9 mouse cellular contexts compared by ENCODE assay signal in the genomic region with DNA sequence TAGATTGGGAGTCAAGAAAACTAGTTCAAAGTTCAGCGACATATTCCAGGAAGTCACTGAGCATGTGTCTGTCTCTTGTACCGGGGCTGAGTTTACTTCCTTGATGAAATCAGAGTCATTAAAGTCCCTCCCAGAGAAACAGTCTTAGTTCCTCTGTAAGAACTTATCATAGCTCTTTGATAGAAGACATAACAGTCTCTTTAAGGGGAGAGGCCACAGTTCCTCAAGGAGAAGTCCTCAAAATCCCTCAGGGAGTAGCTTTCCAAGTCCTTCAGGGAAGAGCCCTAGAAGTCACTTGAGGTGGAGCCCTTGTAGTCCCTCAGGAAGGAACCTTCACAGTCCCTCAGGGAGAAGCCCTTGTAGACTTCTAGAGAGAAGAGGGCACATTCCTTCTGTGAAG. TPM values are rescaled to one million over a fixed set of nuclear protein-coding genes. Genes with fewer than 3 reads are reported as not detected.
A peak's percentile ranks its signal among the peaks of the same experiment; 100 is the strongest.
DNase-seq lines count a peak whose midpoint lies in the region; ATAC-seq lines count a peak whose summit lies in the region.
"Had no signal": no experiment of that assay in that cellular context is flagged by ENCODE, and none has a peak within 500 bp of the region (broad histone marks: within the 10 kb centered on the region; RNA-seq: fewer than 3 reads in every experiment).

No protein-coding gene starts in this region.

- H3K4me3 ChIP-seq in hindbrain, embryonic 13.5 days, result no peak overlapping the region
- no peak overlapping the region for H3K4me3 ChIP-seq in hindbrain, embryonic 14.5 days (replicated peaks; ENCODE audit: low read length)

- intact Hi-C loops in left cerebral cortex, postnatal 25 days (cut with DNase I), result loop anchor here (5.0 kb wide), 1 partner anchor 229 kb away; the partner anchor contains the start of gene Ppm1g

- ATAC-seq in hindbrain, embryonic 13.5 days (ENCODE audit: low FRiP score), result 0 out of 2 replicates have a peak, but pooled peaks have one; percentile 9
- ATAC-seq in hindbrain, embryonic 14.5 days (ENCODE audit: low FRiP score), result no peak

- no peaks in the 10 kb centered on the region for H3K27me3 ChIP-seq in hindbrain, embryonic 13.5 days
- no peaks in the 10 kb centered on the region for H3K27me3 ChIP-seq in hindbrain, embryonic 14.5 days (ENCODE audit: control insufficient read depth, insufficient read depth, low read length)

- DNase-seq in hindbrain, embryonic 14.5 days (ENCODE audit: low spot score), result no peak
- peak; percentile 11 for DNase-seq in A20 (ENCODE audit: low read depth, low spot score)
- peak; percentile 41 for DNase-seq in adipocyte (ENCODE audit: low spot score)
- peak; percentile 25 for DNase-seq in lung, postnatal 14 days
- DNase-seq in left cerebral cortex, postnatal 25 days (ENCODE audit: low spot score in 2 of 2), result no peak
- DNase-seq in urinary bladder, postnatal 14 days (ENCODE audit: low spot score), result no peak
- DNase-seq in thymus, postnatal 36 days, result no peak

- H3K9me3 ChIP-seq in hindbrain, embryonic 13.5 days, result no peaks in the 10 kb centered on the region
- no peaks in the 10 kb centered on the region for H3K9me3 ChIP-seq in hindbrain, embryonic 14.5 days (ENCODE audit: control insufficient read depth, low read length)

- WGBS in hindbrain, embryonic 13.5 days, result 87% methylated on average over 2 of the region's 2 CpGs
- WGBS in hindbrain, embryonic 14.5 days, result 93% methylated on average over 2 of the region's 2 CpGs

- H3K36me3 ChIP-seq in hindbrain, embryonic 13.5 days, result 0 out of 2 replicates have a peak, but pooled peaks cover 3% of the 10 kb centered on the region
- no peaks in the 10 kb centered on the region for H3K36me3 ChIP-seq in hindbrain, embryonic 14.5 days (replicated peaks; ENCODE audit: control insufficient read depth, insufficient read depth)

- no peak overlapping the region for H3K9ac ChIP-seq in hindbrain, embryonic 13.5 days
- no peak overlapping the region for H3K9ac ChIP-seq in hindbrain, embryonic 14.5 days

- no peak overlapping the region for H3K27ac ChIP-seq in hindbrain, embryonic 13.5 days
- no peak overlapping the region for H3K27ac ChIP-seq in hindbrain, embryonic 14.5 days

- H3K4me2 ChIP-seq in hindbrain, embryonic 13.5 days, result no peak overlapping the region
- H3K4me2 ChIP-seq in hindbrain, embryonic 14.5 days (replicated peaks), result no peak overlapping the region

- H3K4me1 ChIP-seq in hindbrain, embryonic 13.5 days (replicated peaks), result peaks cover 15% of the 10 kb centered on the region
- peaks cover 17% of the 10 kb centered on the region for H3K4me1 ChIP-seq in hindbrain, embryonic 14.5 days (replicated peaks; ENCODE audit: control insufficient read depth, insufficient read depth, low read length)

RNA-seq across cellular contexts. Expression of gene Zfp512, which starts 0.9 kb away (rescaled TPM):
- polyA plus RNA-seq in hindbrain, embryonic 13.5 days (2015; fragmentation: Nextera tagmentation; extraction: Ambion mirVana), result 111 and 126 TPM in 2 replicates
- polyA plus RNA-seq in hindbrain, embryonic 14.5 days (2014; fragmentation: Nextera tagmentation; extraction: Ambion mirVana), result 98.4 and 108 TPM in 2 replicates
- 10 to 100 TPM; 48.8 to 49.0 TPM for total RNA-seq in left cerebral cortex, postnatal 25 days (2021)

RNA-seq across cellular contexts. Expression of gene 4930548H24Rik, which starts 34.2 kb away (rescaled TPM):
- polyA plus RNA-seq in hindbrain, embryonic 13.5 days (2015; fragmentation: Nextera tagmentation; extraction: Ambion mirVana), result 0.25 TPM in 1 of 2 replicates, not detected in the other
- polyA plus RNA-seq in hindbrain, embryonic 14.5 days (2014; fragmentation: Nextera tagmentation; extraction: Ambion mirVana), result not detected in 2 replicates
- under 1 TPM; 0.16 to 0.30 TPM for total RNA-seq in left cerebral cortex, postnatal 25 days (2021)
- polyA plus RNA-seq: Patski had no signal

RNA-seq across cellular contexts. Expression of gene Gpn1, which starts 43.2 kb away (rescaled TPM):
- polyA plus RNA-seq in hindbrain, embryonic 13.5 days (2015; fragmentation: Nextera tagmentation; extraction: Ambion mirVana), result 74.0 and 83.8 TPM in 2 replicates
- polyA plus RNA-seq in hindbrain, embryonic 14.5 days (2014; fragmentation: Nextera tagmentation; extraction: Ambion mirVana), result 67.8 and 75.2 TPM in 2 replicates
- total RNA-seq in left cerebral cortex, postnatal 25 days (2021), result 10 to 100 TPM; 27.6 to 30.0 TPM

Comparison
In these comparisons a context has a peak if more than half of its experiments do, and no peak if none do; other contexts are left out.
1. DNase-seq: peak in A20 (single experiment), adipocyte (single experiment) and lung, postnatal 14 days (single experiment); none in hindbrain, embryonic 14.5 days (single experiment), left cerebral cortex, postnatal 25 days (0 of 2), urinary bladder, postnatal 14 days (single experiment) and thymus, postnatal 36 days (0 of 2).